Mouse (Mus musculus): ENCODE data around the gene Abhd2.

Gene Abhd2

DNA sequence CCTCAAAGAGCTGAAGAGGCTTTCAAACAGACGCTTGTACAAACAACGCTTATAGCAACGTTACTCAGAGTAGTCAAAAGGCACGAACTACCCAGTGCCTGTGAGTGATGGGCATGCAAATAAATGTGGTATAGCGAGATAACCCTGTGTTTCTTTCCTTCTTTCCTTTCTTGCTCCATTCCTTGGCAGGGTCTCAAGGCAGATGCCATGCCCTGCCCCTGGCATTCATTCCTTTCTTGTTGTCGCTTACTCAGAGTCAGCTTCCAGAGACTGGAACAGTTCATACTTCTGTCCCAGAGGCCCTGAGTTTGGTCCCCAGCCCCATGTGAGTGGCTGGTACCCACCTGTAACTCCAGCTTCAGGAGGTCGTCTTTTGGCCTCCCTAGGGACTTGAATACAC is 44.6 kb downstream of the Abhd2 start:
- in situ Hi-C loops (cut with MboI, MseI), result no loop called here

DNA sequence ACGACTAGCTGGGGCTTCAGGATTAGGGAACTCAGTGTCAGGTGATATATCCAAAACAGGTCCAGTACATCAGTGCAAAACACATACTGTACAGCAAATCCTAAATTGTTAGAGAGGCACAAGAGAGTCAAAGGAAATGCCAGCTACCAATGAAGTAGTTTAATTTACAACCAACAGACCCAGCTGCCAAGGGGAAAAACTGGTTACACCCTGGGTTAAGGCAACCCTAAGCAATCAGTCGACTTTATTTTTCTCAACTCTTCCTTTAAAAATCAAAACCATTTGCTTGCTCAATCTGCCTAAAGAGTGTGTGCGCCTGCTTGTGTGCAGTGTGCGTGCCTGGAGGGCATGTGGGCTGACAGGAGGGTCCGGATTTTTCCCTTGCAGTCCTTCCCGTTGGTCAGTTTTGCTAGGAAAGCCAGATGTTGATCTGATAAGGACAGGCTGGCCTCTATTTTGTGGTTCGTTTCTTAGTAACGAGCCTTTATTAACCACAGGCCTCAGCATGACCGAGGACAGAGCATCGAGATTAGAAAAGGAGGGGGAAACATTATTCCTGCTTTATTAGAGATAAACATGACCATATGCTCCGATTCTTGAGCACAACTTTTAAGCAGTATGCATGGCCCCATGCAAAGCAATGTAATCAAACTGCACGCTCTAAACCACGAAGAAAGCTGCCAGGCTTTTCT is 45.3 kb downstream of the Abhd2 start:
- in situ Hi-C loops (cut with MboI, MseI), result no loop called here

DNA sequence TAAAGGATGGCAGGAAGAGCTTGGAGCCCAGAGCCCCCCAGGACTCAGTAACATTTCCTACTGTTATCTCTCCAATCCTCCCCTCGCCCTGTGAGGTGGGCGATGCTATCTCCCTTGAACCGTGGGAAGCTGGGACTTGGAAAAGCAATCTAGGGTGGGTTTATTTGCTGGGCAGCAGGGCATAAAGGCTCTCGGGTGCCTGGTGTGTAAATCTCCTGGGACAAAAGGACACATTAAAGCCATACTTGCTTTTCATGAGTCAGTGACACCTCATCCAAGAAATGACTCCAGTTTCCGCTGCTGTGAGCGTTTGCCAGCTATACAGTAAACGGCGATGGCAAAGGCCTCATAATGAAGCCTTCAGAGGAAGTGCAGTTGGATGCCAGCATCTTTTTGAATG is 50.9 kb downstream of the Abhd2 start:
- in situ Hi-C loops (cut with MboI, MseI), result no loop called here

DNA sequence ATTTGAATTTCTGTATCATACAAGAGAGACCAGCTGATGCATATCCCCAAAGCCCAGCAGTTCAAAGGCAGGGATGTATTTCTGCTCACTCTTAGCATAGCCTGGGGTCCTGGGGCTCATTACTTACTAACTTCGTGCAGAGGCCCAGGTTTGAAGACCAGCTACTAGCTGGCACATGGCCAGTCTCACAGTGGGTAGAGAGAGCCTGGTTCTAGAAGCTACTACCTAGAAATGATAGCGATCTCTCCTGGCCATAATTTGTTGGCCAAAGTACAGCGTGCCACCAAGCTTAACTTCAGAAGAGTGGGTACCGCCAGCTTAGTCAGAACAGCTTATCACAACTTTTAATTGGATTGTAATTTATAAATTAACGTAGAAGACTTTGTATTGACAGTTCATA is 55.8 kb downstream of the Abhd2 start:
- in situ Hi-C loops (cut with MboI, MseI), result no loop called here

DNA sequence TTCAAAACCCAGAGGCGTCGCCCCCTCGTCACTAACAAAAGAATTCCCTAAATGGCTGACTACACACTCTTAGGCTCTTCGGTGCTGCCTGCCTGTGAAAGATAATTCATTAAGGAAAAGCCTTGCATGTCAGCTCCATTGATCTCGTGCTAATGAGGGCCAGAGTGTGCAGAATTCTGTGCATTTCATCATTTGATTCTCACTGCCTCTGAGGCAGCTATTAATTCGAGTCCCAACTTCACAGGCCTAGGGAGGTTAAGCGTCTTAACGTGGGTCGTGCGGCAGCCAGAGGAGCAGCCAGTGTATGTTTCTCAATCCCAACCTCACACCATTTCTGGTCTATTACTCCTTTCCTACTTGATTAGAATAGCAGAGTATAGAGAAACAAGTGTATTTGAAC is 58.2 kb downstream of the Abhd2 start:
- in situ Hi-C loops (cut with MboI, MseI), result no loop called here

DNA sequence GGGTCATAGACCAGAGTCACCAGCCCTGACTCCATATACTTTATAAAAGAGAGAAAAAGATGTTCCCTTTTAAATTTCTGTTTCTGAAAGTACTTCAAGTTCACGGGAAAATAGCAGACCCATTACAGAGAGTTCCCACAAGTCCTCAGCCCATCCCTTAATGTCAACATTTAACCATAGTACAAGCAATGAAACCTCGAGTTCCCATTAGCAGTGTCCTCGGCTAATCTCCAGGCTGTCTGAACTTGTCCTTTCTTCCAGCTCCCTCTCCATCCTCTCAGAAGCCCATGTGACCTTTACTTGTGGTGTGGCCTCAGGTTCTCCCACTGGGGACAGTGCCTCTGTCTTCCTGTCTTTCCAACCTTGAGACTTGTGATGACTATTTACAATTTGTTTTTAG is 60.4 kb downstream of the Abhd2 start:
- in situ Hi-C loops (cut with MboI, MseI), result no loop called here

DNA sequence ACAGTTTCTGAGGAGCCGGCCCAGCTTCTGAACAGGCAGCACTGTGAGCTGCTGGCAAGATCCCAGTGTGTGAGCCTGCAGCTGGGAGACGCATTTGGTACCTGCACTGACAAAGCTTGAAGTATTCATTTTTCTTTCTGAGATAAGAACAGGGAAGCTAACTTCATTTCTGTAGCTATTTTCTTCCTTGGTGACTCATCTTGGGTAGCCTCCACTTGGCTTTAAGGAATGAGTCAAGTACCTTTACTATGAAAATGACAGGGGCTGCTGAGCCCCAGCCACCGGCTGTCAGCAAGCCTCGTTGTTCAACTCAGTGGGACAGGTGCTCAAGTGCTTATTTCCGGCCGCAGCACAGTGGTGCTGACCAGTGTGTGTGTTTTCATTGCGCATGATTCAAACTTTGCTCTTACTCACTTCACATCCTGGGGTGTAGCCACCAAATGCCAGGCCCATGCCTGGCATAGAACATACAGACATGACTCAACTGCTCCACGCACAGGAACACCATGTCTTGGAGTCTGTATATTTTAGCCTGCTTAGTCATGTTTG is 63.4 kb downstream of the Abhd2 start:
- in situ Hi-C loops (cut with MboI, MseI), result no loop called here

DNA sequence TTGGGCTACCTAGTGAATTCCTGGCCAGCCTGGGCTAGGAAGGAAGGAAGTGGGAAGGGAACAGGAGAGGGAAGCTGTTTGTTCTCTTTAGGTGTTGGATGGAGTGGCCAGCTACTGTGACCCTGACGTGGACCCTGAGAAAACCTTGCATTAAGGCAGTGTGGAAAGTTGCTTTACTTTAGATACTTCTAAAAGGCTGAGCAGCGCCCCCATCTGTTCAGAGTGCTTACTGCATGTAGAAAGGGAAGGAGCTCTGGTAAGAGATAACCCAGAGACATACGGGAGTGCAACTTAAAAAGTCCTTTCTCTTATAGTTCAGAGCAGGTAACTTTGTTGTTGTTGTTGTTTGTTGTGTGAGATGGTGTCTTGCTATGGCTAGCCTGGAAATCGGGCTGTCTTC is 72.9 kb downstream of the Abhd2 start:
- in situ Hi-C loops (cut with MboI, MseI), result no loop called here

DNA sequence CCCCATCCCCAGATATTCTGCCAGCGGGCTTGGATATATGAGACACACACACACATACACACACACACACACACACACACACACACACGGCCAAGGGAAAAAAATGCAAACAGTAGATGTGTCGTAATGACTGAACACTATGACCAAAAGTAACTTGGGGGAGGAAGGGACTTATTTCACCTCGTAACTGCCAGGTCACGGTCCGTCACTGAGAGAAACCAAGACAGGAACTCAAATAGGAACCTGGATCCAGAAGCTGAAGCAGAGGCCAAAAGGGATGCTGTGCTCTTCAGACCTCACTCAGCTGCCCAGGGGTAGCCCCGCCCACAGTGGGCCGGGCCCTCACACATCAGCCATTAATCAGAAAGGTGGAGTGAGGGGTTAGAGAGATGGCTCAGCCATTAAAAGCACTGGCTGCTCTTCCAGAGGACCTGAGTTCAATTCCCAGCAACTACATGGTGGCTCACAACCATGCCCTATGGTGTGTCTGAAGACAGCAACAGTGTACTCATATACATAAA is 73.6 kb downstream of the Abhd2 start:
- in situ Hi-C loops (cut with MboI, MseI), result no loop called here

DNA sequence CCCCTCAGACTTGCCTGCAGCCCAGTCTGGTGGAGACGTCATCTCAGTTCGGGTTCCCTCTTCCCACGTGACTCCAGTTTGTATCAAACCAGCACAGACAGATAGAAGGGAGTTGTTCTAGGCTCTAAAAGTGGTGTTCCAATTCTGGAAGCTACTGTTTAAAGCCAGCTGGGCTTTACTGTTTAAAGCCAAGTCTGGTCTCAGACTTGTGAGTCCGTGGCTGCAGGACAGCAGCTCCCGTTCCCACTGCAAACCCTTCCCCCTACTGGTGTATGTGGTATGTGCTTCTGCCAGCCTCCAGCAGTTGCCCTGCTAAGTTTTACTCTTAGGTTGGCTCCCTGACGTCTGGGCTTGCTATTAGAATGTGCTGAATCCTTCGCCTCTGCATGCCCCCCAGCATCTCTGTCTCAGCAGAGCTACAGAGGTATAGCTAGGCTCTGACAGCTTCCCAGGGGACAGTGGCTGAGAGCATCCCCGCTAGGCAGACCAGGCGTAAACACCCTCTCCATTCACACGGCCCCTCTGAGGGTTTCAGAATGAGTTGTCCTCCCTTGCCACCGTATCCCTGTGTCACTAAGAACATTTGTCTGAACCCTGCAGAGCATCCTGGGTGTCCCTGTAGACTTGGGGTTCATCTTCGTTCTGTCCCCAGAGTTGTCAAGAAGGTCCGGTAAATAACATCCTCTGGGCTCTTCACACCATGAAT is 74.3 kb downstream of the Abhd2 start:
- in situ Hi-C loops (cut with MboI, MseI), result no loop called here

DNA sequence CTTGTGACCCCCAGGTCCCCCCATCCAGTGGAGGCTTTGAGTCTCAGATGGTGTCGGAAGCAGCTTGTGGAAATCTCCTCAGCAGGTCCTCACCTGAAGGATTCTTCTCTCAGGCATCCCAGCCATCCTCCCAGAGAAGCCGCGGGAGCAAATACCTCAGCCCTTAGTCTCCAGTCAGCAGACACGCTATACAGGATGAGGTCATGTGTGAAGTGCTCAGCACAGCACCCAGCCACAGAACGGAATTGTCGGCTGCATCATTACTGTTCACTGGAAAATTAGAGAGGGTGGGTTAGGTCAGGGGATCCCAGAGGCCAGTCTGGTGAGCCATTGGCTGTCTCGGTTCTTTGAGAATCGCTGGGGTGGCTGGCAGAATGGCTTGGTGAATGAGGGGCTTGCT is 75.8 kb downstream of the Abhd2 start:
- in situ Hi-C loops (cut with MboI, MseI), result no loop called here

DNA sequence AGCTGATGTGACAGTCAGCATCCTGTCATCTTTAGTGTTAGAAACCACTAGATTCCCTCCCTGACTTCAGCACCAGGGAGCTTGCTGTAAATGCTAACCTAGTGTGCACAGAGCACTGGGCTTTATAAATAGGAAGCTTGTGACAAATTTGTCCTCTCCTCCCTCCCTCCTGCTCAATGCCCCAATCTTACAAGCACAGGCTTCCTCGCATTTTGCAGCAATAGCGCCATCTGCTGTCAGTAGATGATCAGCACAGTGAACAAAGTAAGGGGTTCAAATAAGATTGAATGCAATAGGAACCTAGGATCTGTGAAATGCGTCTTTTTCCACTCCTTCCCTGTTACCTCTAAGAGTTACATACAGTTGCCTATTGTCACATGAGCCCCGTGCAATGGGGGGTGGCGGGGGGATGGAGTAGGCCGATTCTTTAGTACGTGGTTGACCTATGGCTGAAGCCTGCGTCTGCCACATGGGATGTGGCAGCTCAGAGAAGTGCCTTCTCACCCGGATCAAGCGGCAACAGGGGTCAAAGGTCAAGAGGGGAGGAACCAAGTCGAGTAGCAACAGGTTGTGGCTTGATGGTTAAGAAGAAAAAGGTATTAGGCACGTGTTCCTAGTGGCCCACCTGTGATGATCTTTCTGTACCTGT is 76.9 kb downstream of the Abhd2 start:
- in situ Hi-C loops (cut with MboI, MseI), result loop anchor here (5.0 kb wide), 2 partner anchors 103 to 208 kb away; no protein-coding TSS in a partner anchor

DNA sequence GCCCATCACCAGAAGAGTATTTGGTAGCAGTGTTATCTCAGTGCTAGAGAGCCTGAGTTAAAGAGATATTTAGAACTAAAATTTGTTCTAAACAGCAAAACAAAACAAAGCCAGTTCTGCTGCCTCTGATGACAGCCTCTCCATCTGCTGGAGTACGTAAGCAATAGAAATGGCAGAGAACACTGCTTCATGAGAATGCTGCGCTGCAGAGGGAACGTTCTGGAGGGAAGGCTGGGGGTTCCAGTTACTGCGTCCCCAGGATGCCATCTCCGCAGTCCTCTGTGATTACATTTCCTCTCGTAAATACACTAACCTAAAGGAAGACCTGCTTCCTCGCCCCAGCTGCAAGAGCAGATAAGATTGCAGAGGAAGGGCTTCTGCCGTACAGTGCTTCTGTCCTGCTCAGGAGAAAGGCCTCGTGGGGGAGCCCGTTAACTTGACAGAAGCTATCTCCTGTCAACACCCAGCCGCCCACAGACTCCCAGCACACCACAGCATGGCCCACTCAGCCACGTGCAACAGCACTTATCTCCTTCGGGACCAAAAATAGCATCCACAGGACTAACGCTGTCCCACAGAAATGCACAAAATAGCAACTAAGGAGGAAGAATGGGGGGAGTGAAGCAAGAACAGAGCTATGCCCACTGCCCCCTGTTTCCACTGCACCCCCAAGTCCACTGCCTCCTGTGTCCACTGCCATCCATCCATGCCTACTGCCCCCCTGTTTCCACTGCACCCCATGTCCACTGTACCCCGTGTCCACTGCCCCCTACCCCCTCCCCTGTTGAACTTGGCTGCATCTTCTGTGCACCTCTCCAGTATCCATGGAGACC is 85.6 kb downstream of the Abhd2 start:
- in situ Hi-C loops (cut with MboI, MseI), result no loop called here

DNA sequence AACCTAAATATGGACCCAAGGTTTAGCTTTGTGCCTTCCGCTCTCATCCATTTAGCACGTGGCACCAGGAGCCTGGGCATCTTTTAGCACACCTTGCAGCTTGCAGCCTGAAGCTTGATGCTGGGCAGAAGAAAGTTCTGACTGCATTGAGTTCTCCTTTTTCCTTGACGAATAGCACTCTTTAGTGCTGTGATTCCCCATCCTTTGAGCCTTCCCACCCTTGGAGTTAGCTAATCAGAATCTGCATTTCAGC is 86.1 kb downstream of the Abhd2 start:
- in situ Hi-C loops (cut with MboI, MseI), result no loop called here

DNA sequence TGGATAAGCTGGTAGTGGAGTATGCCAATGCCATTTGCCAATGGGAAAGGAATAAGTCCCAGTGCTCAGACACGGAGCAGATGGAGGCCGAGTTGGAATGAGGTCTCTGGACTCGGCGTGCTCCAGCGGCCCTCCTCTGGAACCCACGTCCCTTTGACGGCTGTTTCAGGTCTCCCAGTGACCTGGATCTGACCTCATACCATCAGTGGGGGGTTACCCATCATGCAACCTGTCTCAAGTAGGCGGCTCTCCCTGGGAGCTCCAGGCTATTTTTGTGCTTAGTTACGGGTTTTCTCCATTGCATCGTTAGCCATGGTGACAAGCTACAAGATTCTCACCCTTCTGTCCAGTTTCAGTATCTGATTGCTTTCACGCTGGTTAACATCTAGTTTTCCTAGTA is 87.1 kb downstream of the Abhd2 start:
- in situ Hi-C loops (cut with MboI, MseI), result no loop called here

DNA sequence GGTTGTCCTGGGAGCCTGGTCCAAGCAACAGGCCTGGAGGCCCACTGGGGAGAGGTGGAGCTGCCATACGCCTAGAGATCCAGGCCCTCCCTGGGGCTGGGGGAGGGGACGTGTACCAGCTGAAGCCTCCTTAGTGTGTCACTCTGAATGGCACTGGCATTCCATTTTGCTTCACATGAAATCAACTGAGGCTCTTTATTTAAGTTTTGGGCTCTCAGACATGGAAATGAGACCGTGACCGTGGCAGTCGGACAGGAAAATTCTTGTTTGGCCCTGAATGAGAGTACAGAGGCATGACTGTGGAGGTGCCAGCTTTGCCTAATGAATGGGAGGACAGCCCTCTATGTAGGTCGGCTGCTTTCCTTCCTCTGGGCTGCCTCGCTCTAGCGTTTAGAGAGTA is 89.2 kb downstream of the Abhd2 start:
- in situ Hi-C loops (cut with MboI, MseI), result no loop called here

DNA sequence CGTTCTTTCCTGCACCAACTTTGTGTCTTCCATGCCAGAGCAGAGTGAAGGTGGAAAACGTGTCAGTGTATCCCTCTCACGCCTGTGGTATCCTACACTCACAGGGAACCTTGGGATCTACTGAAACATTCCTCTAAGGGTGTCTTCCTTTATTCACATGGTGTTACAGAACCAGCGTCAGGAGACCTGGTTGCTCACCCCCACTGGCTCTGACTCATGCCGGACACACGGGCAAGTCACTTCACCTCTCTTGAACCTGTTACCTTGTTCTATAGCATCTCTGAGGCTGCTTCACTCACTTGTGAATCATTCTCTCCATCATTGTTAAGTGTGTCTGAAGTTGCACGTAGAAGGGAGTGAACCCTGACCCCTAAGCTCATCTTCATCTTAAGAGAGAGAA is 89.8 kb downstream of the Abhd2 start:
- in situ Hi-C loops (cut with MboI, MseI), result no loop called here

DNA sequence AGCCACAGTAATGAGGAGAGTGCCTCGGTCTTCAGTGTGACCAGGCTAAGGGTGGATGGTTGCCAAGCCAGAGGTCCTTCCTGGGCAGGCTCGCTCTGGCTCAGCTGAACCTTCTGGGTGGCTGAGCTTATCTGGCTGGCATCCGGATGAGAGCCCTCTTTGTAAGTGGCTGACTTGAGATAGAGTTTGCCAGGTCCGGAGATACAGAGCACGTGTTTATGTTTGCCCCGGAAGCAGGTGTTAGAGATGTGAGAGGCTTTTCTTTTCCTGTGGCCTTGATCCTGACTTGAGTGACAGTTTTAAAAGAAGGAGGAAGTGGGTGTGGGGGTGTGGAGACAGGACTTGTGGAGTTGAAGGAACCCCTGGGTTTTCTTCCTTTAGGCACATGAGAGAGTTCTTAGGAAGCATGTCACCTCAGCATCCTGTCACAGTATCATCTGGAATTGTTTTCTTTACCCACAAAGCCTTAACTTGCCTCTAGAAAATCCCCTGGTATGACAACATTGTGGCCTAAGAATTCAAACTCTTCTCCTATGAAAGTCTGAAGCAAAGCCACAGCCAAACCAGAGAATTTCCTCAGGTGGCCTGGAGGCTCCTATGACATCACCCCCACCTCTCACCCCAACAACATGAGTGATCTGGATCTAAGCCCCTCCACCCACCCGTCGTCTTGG is 90.5 kb downstream of the Abhd2 start:
- in situ Hi-C loops (cut with MboI, MseI), result no loop called here

DNA sequence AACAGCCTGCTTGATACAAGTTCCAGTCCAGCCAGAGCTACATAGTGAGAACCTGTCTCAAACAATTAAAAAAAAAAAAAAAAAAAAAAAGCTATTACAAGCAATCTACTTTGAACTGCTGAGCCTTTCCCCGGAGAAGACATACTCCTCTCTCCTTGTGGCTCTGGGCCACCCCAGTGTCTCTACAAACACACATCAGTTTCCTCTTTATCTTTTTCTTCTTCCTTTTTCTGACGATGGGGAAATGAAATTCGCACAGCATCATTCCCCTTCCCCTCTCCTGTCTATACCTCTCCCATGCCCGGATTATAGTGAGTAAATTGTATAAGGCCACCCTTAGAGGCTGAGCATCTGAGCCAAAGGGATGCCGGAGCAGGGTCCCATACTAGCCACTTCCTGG is 95.7 kb downstream of the Abhd2 start:
- in situ Hi-C loops (cut with MboI, MseI), result no loop called here

DNA sequence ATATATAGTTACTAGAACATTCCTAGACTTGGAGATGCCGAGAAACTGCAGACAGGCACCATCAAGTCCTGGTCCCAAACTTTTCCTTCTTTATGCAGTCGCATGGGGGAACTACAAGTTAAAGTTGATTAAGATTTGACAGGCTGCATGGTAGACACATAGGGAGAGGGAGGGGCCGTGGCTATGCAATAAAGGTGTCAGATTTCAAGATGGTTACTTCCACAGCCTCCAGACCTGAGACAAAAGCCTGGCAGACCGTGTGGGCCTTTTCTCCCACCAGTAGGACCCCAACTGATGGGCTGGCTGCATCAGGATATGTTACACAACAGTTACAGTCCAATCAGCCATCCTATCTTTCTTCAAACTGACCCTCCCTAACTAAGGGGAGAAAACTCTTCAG is 96.4 kb downstream of the Abhd2 start:
- in situ Hi-C loops (cut with MboI, MseI), result no loop called here

DNA sequence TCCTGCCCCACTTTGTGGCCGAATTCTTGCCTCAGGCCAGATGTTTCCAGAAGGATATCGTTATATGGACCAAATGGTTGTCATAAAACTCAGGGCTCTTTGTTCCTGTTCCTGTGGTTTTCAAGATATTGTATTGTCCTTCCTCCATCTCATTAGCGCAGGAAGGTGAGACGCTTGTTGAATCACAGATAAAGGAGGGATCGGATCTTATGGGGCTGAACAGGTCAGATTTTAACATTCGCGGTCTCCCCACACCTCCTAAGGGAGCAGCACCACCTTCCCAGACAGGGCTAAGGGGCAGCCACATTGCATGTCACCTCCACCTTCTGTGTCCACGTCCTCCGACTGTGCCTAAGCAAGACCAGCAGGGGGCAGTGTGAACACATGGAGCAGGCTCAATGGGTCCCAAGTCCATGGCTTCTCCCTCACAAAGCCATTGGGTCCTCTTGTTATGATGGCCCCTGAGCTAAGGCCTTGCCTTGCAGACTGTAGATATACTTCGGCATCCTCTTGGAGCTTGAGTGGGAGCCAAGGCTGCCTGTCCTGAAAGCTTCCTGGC is 98.4 kb downstream of the Abhd2 start:
- in situ Hi-C loops (cut with MboI, MseI), result no loop called here

Measured in regulatory T cell (primary cell).